Mouse (Mus musculus) thymus, adult 2 months (tissue): Measurements from ENCODE around the gene Blmh.

Experiments used
- CTCF ChIP-seq: fragments of 200-500 bp; IDR thresholded peaks from 2 replicates; pipeline ENCODE4 v1.5.1; 2012; ENCODE audit warnings: mild to moderate bottlenecking, control low read depth, low read length, moderate library complexity, borderline replicate concordance; ENCODE audit not compliant: control insufficient read depth, poor library complexity, insufficient read depth; ENCODE audit errors: extremely low read depth
- POLR2A ChIP-seq: fragments of 200-500 bp; IDR thresholded peaks from 2 replicates; pipeline ENCODE4 v1.6.1; 2012; ENCODE audit warnings: mild to moderate bottlenecking, low read length, control low read depth, moderate library complexity; ENCODE audit not compliant: control insufficient read depth, poor library complexity, insufficient read depth; ENCODE audit errors: extremely low read depth

GRCm38 (mm10) chr11:77009069-77010025 lies 84.7 kb downstream of the Blmh start:
- TF ChIP-seq CTCF (no peak), POLR2A (no peak)
